Mouse (Mus musculus): Measurements from ENCODE around the gene 4933434E20Rik. TPM values are rescaled to one million over a fixed set of nuclear protein-coding genes. Genes with fewer than 3 reads are reported as not detected.

Gene 4933434E20Rik
- total RNA-seq, 1 experiment from 2014 or later: 90.3 TPM

DNA sequence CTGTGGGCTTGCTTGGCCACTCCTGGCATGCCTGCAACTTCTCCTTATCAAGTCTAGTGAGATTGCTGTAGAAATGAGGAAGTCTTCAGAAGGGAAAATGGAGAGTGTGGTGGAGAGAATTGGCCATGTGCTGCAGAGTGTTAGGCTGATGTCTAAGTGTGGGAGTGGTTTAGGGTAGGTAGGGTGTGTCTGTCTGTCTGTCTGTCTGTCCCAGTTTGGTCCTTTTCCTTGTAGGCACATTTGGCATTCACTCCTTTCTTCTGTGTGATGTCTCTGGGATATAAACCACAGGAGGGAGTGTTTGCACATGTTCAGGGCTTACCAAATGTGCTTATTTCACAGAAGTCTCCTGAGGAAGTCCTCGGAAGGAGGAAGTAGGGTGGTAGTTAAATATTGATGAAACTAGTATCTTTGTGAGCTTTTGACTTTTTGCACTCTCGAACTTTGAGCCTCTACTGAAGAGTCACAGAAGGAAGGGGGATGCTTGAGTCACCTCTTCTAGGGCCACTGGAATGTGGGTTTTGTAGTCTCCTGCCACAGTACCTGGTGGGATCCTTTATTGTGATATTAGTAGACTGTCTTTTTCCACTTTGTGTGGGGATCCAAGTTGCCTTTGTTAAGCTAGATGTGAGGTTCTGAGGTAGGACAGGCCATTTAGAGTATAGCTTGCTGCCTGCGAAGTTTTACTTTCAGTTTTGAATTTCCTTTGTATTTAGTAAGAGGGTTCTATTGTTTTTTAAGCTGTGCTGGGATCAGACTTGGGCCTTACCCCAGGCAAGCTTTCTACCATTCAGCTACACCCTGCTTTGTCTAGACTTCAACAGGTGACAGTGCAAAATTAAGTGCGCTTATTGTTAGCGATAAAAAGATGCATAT, 30.2 kb downstream of the 4933434E20Rik start:
- DNase-seq: no peak

DNA sequence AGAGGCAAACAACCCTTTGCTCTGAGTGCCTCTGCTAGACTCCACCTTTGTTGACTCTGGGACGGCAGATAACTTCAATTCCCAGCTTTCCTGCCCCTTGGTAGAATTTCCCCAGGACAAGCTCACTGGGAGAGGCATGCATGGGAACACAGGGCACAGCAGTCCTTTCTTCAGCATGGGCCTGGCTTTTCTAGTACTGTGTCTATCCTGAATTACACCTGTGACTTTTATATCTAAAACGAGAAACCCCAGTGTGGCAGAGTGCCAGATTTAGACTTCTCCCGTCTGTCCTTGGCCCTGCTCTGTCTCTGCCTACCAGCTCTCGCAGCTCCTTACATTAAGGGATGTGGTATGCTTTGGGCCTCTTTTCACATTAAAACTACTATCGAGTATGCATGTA, 31.6 kb downstream of the 4933434E20Rik start:
- DNase-seq: no peak

DNA sequence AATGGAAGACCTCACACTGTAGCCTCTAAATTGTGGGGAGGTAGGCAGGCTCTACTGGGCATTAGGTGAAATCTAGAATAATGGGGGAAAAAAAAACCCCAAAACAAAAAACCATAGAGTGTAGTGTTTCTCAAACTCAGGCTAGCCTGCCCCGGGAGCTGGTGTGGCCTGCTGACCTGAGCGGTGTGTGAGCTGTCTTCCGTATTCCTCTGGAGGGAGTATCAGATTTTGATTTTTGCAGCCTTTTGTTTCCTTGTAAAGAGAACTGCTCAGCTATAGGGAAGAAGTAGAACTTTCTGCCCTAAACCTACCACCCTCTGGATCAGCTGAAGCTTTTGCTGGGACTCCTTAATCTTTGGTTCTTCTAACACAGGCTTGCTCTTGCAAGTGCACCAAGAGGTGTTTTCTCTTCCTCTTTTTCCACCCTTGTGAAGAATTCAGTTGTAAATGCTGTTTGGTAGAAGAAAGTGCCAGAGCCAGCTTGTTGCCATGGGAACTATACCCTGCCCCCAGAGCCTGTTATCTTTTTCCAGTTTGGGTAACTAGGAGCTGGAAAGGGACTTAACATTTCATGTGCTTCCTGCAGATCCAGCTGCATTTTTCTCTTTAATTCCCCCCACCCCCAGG, 32.4 kb downstream of the 4933434E20Rik start:
- DNase-seq: no peak

DNA sequence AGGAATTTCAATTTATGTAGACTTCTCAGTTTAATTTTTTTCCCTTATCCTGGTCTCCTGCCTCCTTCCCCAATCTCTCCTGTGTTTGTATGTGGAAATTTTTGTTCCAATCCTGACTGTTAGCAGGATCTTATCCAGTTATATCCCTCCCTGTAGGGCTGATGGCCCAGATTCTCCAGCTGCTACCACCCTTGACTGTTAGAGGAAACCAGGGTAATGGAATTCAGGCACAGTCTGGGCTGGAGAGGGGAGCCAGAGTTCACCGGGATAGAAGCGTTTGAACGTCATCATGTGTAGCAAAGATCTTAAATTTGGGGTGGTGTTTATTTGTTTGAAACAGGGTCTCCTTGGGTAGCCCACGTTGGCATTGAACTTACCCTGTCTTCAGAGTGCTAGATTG, 33.4 kb downstream of the 4933434E20Rik start:
- no peak for DNase-seq

DNA sequence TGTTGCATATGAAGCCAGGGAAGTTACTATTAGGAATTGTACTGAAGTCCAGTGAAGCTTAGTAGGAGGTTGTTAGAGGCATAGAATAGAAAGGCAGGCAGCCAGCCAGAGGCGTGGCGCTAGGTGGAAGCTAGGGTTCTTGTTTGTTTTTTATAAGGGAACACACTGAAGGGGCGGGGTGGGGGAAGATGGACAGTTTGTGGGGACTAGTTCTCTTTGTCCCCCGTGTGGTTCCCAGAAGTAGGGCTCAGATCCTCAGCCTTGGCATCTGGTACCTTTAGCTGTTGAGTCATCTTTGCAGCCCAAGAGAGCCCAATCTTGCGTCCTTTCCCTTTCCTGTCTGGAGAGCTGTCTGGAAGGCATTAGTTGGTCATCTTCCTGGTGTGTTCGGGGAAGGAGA, 33.8 kb downstream of the 4933434E20Rik start:
- no peak for DNase-seq

DNA sequence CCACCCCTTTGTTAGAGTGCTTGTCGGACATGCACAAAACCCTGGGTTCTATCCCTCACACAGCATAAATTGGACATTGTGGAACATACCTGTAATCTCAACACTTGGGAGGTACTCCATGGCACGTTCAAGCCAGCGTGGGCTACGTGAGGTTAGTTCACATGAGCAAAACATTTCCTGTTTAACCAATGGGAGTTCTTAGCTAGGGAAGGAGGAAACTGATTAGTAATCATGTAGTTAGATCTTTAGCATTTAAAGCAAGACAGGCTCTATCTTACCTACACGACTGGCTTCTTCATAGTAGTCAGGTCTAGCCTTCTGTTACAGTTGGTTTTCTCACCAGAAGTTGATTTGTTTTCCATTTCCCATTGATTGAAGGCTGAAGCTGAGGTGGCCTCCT, 34.6 kb downstream of the 4933434E20Rik start:
- DNase-seq: no peak

DNA sequence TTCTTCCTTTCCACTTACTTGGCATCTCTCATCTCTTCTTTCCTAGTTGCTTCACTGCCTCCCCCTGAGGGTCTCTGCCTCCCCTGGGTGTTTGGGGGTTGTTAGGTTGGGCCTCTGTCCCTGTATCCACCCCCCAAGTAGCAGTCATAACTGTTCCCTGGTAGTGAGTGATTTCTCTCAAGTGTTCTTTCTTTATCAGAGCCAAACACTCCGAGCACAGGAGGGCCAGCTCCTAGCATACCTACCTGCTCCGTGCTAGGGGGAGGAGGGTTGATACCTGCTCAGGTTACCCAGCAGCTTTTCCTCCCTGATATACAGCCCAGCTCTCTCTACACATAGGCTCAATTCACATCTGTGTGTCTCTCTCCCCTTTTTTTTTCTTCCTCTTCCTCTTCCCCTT, 37.2 kb downstream of the 4933434E20Rik start:
- no peak for DNase-seq

DNA sequence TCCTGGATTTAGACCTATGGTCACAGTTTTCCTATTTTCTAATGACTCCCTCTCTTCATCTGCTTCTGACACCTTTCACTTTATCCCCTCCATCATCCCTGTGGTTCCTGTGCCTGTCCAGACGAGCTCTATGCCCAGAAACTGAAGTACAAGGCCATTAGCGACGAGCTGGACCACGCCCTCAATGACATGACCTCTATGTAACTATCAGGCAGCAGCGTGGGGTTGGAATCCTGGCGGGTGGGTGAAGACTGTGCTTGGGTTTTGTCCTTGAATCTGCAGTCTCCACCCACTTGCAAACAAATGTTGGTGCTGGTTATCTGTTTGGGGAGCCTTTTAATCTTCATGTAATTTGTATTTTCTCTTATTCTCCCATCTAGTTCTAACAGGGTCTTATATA, 39.5 kb downstream of the 4933434E20Rik start:
- no peak for DNase-seq

DNA sequence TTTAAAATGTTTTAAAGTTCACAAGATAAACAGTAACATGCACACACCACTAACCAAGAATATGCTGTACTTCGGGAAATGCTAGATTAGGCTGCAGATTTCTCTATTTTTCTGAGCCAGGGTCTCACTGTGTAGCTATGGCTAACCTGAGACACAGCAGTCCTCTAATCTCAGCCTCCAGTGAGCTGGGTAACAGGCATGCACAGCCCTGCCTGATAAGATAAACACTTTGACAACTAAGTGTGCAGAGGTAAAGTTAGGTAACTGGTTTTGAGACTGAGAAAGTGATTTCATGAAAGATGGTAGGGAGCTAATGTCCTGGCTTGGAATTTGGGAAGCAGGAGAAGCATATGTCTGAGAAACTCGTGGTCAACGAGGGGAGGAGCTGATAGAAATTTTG, 43.0 kb downstream of the 4933434E20Rik start:
- DNase-seq: no peak

DNA sequence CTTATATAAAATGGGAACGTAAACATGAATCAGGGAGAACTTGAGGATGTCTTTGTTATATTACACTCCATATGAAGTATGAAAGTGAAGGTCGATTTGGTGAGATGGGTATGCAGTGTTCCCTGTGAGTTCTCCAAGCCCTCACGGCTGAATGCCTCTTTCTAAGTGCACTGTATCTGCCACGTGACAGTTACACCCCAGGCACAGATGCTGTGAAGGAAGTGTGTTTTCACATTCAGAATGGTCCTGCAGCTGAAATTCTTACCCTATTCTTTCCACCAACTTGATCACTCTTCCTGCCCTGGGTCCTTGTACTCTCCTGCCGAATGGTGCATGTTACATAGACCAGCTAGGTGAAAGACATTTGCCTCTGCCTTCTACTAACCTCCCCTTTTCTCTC, 46.5 kb downstream of the 4933434E20Rik start:
- no peak for DNase-seq

DNA sequence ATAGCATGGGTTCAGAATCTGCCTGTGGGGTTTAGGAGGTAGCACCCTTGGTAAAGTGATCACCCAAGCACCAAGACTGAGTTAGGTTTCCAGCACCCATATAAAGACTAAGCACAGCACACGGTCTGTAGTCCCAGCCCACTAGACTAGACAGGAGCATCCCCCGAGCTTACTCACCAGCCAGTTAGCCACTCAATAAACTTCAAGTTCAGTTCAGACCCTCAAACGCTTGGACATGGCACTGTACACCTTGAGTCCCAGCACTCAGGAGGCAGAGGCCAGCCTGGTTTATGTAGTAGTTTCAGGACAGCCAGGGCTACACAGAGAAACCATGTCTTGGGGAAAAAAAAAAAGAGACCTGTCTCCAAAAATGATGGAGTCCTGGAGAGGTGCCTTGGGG, 49.6 kb downstream of the 4933434E20Rik start:
- DNase-seq: no peak

DNA sequence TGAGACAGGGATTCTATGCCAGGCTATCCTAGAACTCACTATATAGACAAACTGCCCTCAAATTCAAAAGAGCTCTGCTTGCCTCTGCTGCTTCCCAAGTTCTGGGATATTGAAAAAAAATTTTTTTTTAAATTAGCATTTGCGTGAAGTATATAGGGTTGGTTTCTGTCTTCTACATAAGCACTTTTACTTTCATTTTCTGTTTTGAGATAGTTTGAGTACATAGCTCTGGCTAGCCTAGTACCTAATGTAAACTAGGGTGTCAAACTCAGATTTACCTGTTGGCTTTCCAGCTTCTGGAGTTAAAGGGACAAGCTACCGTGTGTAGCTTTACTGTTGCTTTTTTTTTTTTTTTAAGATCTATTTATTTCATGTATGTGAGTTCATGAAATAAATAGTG, 50.2 kb downstream of the 4933434E20Rik start:
- no peak for DNase-seq

DNA sequence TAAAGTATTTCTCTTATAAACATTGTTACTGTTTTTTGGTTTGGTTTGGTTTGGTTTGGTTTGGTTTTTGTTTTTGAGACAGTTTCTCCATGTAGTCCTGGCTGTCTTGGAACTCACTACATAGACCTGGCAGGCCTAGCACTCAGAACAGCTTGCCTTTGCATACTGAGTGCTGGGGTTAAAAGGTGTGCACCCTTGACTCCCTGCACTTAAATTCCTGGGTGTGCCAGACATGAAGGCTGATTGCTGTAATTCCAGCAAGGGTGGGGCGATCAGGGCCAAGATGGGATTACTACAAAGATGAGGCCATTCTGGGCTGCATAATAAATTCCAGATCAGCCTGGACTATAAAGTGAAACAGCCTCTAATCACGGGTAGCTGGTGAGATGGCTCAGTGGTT, 50.8 kb downstream of the 4933434E20Rik start:
- DNase-seq: no peak

DNA sequence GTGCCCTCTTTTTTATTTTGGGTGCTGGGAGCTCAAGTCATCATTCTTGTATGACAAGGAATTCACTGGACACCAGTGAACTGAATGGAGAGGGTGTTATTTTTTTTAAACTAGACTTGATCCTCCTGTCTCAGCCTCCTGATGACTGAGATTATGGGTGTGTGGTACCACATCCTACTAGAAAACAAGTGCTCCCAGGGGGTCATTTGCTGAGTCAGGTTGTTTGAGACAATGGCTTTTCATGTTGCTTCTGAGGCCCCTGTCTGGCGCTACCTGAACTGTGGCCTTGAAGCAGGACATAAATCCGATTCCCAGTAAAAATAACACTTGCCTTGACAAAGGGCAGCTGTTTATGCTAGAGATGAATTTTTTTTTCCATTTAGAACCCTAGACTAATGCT, 51.7 kb downstream of the 4933434E20Rik start:
- no peak for DNase-seq

DNA sequence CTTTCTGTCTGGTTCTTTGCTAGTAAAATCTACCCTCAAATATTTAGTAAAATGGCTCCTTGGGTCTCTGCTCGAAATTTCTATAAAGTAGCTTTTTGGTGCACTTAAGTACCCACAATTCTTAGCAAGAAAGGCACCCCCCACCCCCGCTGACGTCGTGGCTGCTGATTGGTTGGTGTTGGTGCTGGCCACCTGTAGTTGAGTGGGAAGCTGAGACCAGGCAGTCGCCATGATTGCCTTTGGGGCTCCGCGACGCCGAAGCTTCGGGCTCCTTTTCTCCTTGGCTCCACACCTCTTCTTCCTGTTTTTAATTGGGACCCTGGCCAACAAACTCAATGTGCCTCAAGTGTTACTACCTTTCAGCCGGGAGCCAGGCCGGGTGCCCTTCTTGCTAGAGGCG, 52.5 kb downstream of the 4933434E20Rik start, which contains the start of gene Nup210l:
TSS of gene Nup210l (plus strand) at position 195 of the 400 bp plus-strand sequence.
- no peak for DNase-seq

DNA sequence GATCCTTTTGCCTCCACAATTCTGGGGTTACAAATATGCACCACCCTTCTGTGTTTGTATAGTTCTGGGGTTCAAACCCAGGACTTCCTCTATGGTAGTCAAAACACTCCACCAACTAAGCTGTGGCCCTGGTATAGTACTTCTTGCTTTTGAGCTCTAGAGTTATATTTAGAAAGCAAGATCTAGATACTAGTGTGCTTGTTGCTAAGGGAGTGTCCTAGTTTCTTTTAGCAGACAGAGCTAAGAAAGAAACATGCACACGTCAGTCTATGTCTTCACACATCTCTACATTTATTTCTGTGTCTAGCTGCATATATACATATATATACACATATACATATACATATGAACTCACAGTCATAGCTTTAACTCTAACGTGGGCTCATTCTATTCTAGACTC, 60.3 kb downstream of the 4933434E20Rik start:
- no peak for DNase-seq

DNA sequence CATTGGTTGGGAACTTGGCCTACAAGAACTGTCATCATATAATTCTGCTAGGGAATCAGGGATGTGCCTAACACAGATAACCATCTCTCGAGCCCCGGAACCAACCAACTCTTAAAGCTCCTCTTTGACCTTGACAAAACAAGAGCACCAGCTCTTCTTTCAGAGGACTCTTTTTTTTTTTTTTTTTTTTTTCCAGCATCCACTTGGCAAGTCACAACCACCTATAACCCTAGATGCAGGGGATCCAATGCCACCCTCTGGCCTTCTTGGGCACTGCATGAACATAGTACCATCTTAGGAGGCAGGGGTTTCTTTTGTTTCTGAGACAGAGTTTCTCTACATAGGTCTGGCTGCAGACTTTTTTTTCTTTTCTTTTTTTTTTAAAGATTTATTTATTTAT, 62.9 kb downstream of the 4933434E20Rik start:
- DNase-seq: no peak

DNA sequence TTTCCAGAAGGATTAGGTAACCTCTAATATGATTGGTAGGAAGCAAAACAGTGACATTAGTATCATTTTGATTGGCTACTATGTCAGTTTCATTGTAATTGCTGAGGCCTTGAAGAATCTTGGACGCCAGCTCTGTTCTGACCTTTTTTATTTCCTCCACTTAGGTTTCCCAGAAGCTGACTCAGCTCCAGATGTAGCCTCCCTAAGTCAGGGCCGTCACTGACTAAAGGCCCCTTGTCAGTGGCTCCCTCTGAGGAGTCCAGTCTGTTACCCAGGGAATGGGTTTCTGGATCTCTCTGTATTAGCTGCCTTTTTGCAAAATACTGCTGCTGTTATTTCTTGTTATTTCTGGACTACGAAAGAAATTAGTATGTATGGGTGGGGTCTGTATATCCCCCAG, 64.1 kb downstream of the 4933434E20Rik start:
- DNase-seq: no peak

Small RNA genes lying within 50 kb of the gene (microRNA-seq; reads per million reads assigned to microRNA genes)
- gene Mir190b: 18.5 to 22.6 reads per million in 2 experiments
- gene Mir7669: 0.34 to 0.36 reads per million in 2 experiments

Other genes starting within 250 kb of the 4933434E20Rik start
- gene She, start 220.3 kb upstream of the 4933434E20Rik start, total RNA-seq (2021): 9.0 and 10.1 TPM in 2 replicates
- 4.9 and 5.2 TPM in 2 replicates for gene Il6ra, start 138.4 kb upstream of the 4933434E20Rik start, total RNA-seq (2021)
- gene Atp8b2, start 88.1 kb upstream of the 4933434E20Rik start, total RNA-seq (2021): 34.6 and 43.0 TPM in 2 replicates
- 136 and 149 TPM in 2 replicates for gene Hax1, start 52.9 kb upstream of the 4933434E20Rik start, total RNA-seq (2021)
- gene Ubap2l, start 992 bp downstream of the 4933434E20Rik start, total RNA-seq (2021): 158 and 190 TPM in 2 replicates
- gene Tpm3, start 21.0 kb downstream of the 4933434E20Rik start, total RNA-seq (2021): 178 and 198 TPM in 2 replicates
- 0.55 and 0.71 TPM in 2 replicates for gene Nup210l, start 52.5 kb downstream of the 4933434E20Rik start, total RNA-seq (2021)
- 1,629 and 1,829 TPM in 2 replicates for gene Rps27, start 162.0 kb downstream of the 4933434E20Rik start, total RNA-seq (2021)
- 31.0 and 49.5 TPM in 2 replicates for gene Rab13, start 162.1 kb downstream of the 4933434E20Rik start, total RNA-seq (2021)
- gene Jtb, start 180.0 kb downstream of the 4933434E20Rik start, total RNA-seq (2021): 68.6 and 72.3 TPM in 2 replicates
- gene Creb3l4, start 191.9 kb downstream of the 4933434E20Rik start, total RNA-seq (2021): 0.85 TPM in 1 of 2 replicates, not detected in the other
- 132 and 136 TPM in 2 replicates for gene Slc39a1, start 196.5 kb downstream of the 4933434E20Rik start, total RNA-seq (2021)
- 46.7 and 57.8 TPM in 2 replicates for gene Crtc2, start 202.5 kb downstream of the 4933434E20Rik start, total RNA-seq (2021)
- gene Dennd4b, start 213.5 kb downstream of the 4933434E20Rik start, total RNA-seq (2021): 9.0 and 10.7 TPM in 2 replicates
- gene Gatad2b, start 241.5 kb downstream of the 4933434E20Rik start, total RNA-seq (2021): 76.8 and 78.1 TPM in 2 replicates